Mouse (Mus musculus) C2C12 (cell line): ENCODE results near the gene Dnhd1.

ENCODE experiments used
- CEBPB ChIP-seq: IDR thresholded peaks from one replicate; pipeline ENCODE4 v1.6.1; 2011; ENCODE audit warnings: low read depth, mild to moderate bottlenecking, control low read depth, moderate library complexity
- CTCF ChIP-seq: IDR thresholded peaks from one replicate; pipeline ENCODE4 v1.5.1; 2011; ENCODE audit not compliant: control insufficient read depth, insufficient read depth, insufficient read length
- MAX ChIP-seq: IDR thresholded peaks from one replicate; pipeline ENCODE4 v1.6.1; 2011; ENCODE audit warnings: mild to moderate bottlenecking, control low read depth
- MYOD1 ChIP-seq: IDR thresholded peaks from one replicate; pipeline ENCODE4 v1.6.1; 2011; ENCODE audit warnings: low read depth; ENCODE audit not compliant: control insufficient read depth, insufficient read length
- MYOG ChIP-seq: IDR thresholded peaks from one replicate; pipeline ENCODE4 v1.6.1; 2011; ENCODE audit not compliant: control insufficient read depth, insufficient read length; ENCODE audit errors: extremely low read depth
- USF1 ChIP-seq: IDR thresholded peaks from one replicate; pipeline ENCODE4 v1.6.1; 2011; ENCODE audit warnings: low read depth, mild to moderate bottlenecking, control low read depth, moderate library complexity

- TF ChIP-seq CTCF (no peak), MYOG (no peak), MYOD1 (no peak), USF1 (no peak), MAX (no peak), CEBPB (no peak)
Observed at GRCm38 (mm10) chr7:105737648-105738047, 87.0 kb downstream of the Dnhd1 start.
